Mouse (Mus musculus) adrenal gland, postnatal 14 days (tissue): ENCODE data around the gene Paip2b. TPM values are rescaled to one million over a fixed set of nuclear protein-coding genes. Genes with fewer than 3 reads are reported as not detected.
"Not testable (repeated sequence)": the region's sequence is repeated elsewhere in the genome, so short reads cannot be mapped to it uniquely, and the experiment has no call there.

Source experiments
- DNase-seq: peaks from one replicate; pipeline ENCODE4 v3.0.0; 2021; ENCODE audit warnings: mixed read lengths
- total RNA-seq: library from RNA; stranded (reverse); gene quantifications from 2 replicates; pipeline ENCODE4 v1.2.3, GENCODE M21; 2021

Paip2b gene
- total RNA-seq, 1 experiment from 2014 or later, result 25.2 TPM

DNA sequence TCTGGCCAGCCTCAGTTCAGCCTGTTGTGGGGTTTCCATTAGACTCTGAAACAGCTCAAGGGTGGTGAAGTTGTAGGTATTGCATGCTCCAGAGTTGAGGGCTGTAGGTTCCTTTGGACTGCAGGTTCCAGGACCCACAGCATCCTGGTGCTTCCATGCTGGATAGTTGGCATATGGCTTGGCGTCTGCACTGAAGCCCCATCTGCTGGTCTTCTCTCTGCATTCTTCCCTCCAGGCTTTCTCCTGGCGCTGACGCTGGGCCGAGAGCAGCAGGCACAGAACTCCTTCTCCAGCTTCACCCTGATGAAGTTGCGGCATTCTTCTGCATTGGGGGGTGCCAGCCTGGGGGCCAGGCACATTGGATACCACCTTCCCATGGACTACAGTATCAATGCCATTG lies 29.5 kb downstream of the Paip2b start:
- no peak for DNase-seq

- DNase-seq, result no peak
Observed at GRCm38 (mm10) chr6:83796686-83797085, 34.9 kb downstream of the Paip2b start.

DNA sequence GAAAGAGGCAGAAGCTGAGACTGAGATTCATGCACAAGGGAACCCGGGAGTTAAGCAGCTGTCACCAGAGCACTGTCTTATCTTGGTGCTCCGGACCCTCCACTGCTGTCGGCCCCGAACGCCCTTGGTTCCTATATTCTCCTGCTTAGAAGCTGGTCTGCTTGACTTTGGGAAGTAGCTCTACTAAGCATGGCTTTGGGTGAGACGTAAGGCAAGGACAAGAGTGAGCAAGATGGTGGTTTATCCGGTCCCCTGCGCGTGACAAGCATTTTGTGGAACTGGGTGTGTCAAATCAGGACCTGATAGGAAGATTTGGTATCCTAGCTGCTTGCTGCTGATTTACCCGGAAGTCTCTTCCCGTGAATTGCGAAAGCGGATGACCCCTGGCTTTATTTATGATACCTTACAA lies 36.0 kb downstream of the Paip2b start:
- DNase-seq, result peak; percentile 62

DNA sequence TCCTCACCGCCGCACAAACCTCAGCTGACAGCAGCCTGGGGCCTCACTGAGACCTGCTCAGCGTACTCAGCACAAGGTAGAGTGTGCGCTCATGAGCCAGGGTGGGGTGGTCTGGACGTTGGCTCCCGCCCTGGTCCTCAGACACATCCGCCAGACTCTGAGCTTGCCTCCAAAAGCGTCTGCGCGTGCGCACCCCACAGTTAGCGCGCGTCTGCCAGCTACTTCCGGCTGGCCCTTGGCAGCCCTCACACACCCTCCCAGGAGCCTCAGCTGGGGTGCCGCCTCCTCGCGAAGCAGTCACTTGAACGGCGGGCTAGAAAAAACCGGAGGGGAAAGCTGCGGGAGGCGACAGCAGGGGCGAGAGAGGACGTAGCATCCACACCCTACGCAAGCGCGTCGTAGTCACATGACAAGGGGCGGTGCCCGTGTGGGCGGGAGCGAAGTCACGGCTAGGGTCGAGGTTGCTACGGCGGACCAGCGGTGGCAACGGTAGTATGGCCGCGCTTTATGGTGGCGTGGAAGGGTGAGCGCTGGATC lies 36.7 kb downstream of the Paip2b start, which contains the start of gene Nagk:
Gene Nagk (plus strand): TSS at position 223 of the 537 bp plus-strand sequence.
- peak; percentile 97 for DNase-seq

- peak; percentile 34 for DNase-seq
Observed at GRCm38 (mm10) chr6:83791251-83791890, 40.2 kb downstream of the Paip2b start.

DNA sequence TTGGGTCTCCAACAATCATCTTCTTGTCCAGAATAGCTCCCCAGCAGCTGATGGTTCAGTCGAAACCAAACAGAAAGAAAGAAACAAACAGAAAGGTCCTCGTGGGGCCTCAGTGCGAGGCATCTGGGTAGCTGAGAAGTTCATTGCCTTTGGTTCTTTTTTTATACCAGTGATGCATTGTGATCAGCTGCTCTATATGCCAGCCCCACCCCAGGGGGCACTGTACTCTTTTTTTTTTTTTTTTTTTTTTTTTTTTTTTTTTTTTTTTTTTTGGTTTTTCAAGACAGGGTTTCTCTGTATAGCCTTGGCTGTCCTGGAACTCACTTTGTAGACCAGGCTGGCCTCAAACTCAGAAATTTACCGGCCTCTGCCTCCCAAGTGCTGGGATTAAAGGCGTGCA lies 41.0 kb downstream of the Paip2b start:
- not testable (repeated sequence) for DNase-seq

- DNase-seq, result no peak
Observed at GRCm38 (mm10) chr6:83788554-83788953, 43.0 kb downstream of the Paip2b start.

DNA sequence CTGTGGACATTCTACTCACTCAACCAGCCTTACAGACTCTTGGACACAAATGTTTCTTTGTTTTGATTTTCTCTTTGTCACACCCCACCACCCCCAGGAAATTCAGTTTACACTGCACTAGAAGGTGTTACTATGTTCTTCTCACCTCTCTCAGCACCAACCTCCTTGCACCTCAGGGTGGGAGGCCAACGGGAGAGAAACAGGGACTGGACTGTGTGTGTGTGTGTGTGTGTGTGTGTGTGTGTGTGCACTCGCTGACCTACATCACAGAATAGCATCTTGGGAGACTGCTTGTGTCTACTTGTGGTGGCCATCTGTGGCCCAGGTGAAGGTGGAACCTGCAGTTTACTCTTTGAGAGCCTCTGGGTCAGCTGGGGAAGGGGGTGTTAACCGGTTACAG lies 45.1 kb downstream of the Paip2b start:
- DNase-seq, result no peak

DNA sequence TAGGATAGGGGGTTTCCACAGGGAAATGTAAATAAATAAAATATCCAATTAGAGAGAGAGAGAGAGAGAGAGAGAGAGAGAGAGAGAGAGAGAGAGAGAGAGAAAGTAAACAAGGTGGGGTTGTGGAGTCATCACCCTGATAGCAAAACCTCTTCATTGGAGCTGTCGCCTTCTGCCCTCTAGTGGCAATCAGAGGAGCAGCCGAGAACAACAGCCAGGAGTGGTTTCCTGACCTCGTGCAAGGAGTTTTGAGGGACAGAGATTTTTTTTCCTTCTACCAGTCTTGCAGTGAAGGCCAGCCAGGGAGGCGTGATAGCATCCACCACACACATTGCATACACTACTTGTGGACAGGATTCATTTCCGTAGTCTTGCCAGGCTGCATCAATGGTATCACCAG lies 52.5 kb downstream of the Paip2b start:
- peak; percentile 82 for DNase-seq

DNA sequence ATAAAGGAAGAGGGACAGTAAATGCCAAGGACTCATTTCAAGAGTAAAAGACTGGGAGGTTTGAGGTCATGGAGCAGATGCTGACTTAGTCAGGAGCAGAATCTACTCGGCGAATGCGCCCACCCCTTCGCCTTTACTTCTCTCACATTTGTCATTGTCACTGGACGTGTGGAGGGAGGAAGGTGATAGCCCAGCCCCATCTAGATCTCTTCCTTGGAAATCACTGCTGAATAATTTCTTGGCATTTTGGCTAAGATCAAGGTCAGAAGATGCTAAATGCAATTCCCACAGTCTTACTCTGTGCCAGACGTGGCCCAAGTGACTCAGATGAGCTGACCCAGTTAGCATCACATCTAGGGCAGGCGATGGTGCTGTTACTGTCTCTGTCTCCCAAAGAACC lies 53.2 kb downstream of the Paip2b start:
- DNase-seq, result peak; percentile 61

- peak; percentile 97 for DNase-seq
Observed at GRCm38 (mm10) chr6:83775638-83776293, 55.8 kb downstream of the Paip2b start, which contains the start of gene Tex261. Gene Tex261 (minus strand): TSS chr6:83775813.

DNA sequence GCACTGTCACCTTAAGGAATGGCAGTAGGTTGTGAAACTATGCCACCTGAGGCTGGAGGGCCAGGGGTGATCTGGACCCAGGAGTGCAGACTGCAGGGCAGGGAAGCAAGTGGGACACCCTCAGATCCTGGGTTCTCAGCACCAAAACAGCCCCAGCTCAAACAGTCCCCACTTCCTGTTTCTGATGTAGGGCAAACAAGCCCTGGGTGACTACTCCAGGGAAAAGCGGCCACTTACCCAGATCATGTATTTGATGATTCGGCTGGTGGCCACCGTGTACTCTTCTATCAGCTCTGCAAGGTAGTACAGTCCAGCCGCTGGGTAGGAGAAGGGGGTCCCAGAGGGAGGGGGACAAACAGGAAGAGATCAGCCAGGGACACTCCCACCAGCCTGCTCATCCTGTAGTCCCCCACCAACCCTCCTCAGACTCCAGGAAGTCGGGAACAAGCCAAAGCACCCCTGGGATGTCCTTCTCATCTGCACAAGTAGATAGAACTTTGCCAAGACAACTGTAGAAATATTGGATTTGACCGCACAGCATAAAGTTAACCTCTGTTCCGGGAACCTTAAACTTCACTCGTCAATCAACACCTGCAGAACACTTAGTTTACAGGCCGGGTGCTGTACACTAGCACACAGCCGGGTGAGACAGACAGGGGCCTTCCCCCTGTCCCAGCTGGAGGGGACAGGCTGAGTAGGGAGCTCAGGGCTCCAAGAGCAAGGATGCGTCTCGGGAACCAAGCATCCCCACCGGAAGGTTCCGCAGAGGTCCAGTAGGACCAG lies 56.6 kb downstream of the Paip2b start:
- no peak for DNase-seq

DNA sequence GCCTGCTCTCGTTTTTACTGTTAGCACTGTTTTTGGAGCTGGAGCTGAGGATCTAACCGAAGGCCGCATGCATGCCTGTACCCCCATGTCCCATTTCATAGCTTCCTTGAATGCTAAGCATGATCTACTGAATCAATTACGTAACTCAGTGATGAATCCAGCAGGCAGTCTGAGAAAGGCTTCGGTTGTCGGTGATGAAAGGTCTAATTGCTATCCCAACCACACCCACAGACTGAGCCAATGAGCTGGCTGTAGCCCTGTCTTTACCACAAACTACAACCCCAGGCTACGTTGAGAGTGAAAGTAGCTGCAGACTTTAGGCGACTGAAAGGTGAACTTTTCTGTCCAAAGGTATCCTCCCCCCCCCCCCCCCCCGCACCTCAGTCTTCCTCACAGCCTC lies 57.4 kb downstream of the Paip2b start:
- DNase-seq, result no peak

GRCm38 (mm10) chr6:83768485-83768884 lies 63.1 kb downstream of the Paip2b start:
- DNase-seq, result no peak

GRCm38 (mm10) chr6:83766982-83767381 lies 64.6 kb downstream of the Paip2b start:
- no peak for DNase-seq

GRCm38 (mm10) chr6:83762880-83763431 lies 68.6 kb downstream of the Paip2b start:
- DNase-seq, result peak; percentile 72

GRCm38 (mm10) chr6:83762344-83762743 lies 69.2 kb downstream of the Paip2b start, which contains the start of gene Ankrd53:
Gene Ankrd53 (plus strand): TSS chr6:83762644.
- DNase-seq, result no peak

- no peak for DNase-seq
Observed at GRCm38 (mm10) chr6:83756051-83756450, 75.5 kb downstream of the Paip2b start.
